Mouse (Mus musculus) lung, embryonic 16.5 days (tissue): ENCODE measurements around the gene Adgrl3. TPM values are rescaled to one million over a fixed set of nuclear protein-coding genes. Genes with fewer than 3 reads are reported as not detected.

Experiments used
- ATAC-seq: fragments of 200-750 bp; cut with Nextera tagmentation; 2 replicates; pipeline ENCODE4 v1.8.0; 2017; ENCODE audit warnings: low read depth, mild to moderate bottlenecking, moderate library complexity
- H3K27ac ChIP-seq: fragments of 300-500 bp; sonication (generic); 2 replicates; pipeline ENCODE4 v1.5.1; 2014; ENCODE audit warnings: mild to moderate bottlenecking, control low read depth, low read length
- H3K27me3 ChIP-seq: fragments of 300-500 bp; sonication (generic); 2 replicates; pipeline ENCODE4 v1.6.1; 2014; ENCODE audit warnings: low read depth, low read length, mixed read lengths; ENCODE audit not compliant: control insufficient read depth, insufficient read depth
- H3K36me3 ChIP-seq: fragments of 300-500 bp; sonication (generic); 2 replicates; pipeline ENCODE4 v1.6.1; 2014; ENCODE audit warnings: low read length; ENCODE audit not compliant: control insufficient read depth, insufficient read depth
- H3K4me1 ChIP-seq: fragments of 300-500 bp; sonication (generic); replicated peaks from 2 replicates; pipeline ENCODE4 v1.6.1; 2014; ENCODE audit warnings: low read length, mixed read lengths; ENCODE audit not compliant: control insufficient read depth, insufficient read depth
- H3K4me2 ChIP-seq: fragments of 300-500 bp; sonication (generic); 2 replicates; pipeline ENCODE4 v1.6.1; 2014; ENCODE audit warnings: low read depth, low read length, control low read depth
- H3K4me3 ChIP-seq: fragments of 300-500 bp; sonication (generic); 2 replicates; pipeline ENCODE4 v1.5.1; 2014; ENCODE audit warnings: mild to moderate bottlenecking, low read length, control low read depth
- H3K9ac ChIP-seq: fragments of 300-500 bp; sonication (generic); 2 replicates; pipeline ENCODE4 v1.6.1; 2014; ENCODE audit warnings: low read length, control low read depth
- H3K9me3 ChIP-seq: fragments of 300-500 bp; sonication (generic); 2 replicates; pipeline ENCODE4 v1.6.1; 2016; ENCODE audit warnings: low read length; ENCODE audit not compliant: control insufficient read depth
- WGBS: fragments of 180-500 bp; shearing (Covaris S2); extraction: QIAGEN DNeasy Blood & Tissue Kit; methylation state at CpG from one replicate; pipeline ENCODE4 v1.1.7; 2014; 5-methylcytosine and 5-hydroxymethylcytosine counted together
- polyA plus RNA-seq: library from polyadenylated mRNA; unstranded; fragments of >200 nt; fragmentation: Nextera tagmentation; extraction: Ambion mirVana; gene quantifications from 2 replicates; pipeline ENCODE4 v1.2.1, GENCODE M21; 2015

Adgrl3 gene
- polyA plus RNA-seq, 1 experiment from 2014 or later, result 13.8 TPM

DNA sequence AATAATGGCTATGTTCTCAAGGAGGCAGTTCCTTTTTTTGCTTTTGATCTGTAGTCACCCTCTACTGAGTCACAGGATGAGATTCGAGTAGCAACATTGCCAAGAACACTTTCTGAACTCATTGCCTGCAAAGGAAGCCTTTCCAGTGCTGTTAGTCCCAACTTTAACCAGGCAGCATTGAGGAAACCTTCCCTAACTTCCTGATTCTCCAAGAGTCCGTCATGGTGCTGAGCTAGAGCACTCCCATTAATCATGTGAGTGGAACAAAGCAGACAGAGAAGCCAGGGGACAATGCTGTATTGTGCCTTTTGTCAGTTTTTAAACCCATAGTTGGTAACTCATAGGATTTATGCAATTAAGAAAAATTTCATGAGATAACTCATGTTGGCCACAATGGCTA lies 345.3 kb downstream of the Adgrl3 start:
- H3K36me3 ChIP-seq, result no peaks in the 10 kb centered on the region
- H3K27me3 ChIP-seq, result no peaks in the 10 kb centered on the region
- no peak overlapping the region for H3K27ac ChIP-seq
- no peak overlapping the region for H3K9ac ChIP-seq
- WGBS, result 53% methylated on average over 2 of the region's 2 CpGs
- no peaks in the 10 kb centered on the region for H3K9me3 ChIP-seq
- H3K4me3 ChIP-seq, result no peak overlapping the region
- H3K4me1 ChIP-seq, result no peaks in the 10 kb centered on the region
- ATAC-seq, result no peak
- H3K4me2 ChIP-seq, result no peak overlapping the region

DNA sequence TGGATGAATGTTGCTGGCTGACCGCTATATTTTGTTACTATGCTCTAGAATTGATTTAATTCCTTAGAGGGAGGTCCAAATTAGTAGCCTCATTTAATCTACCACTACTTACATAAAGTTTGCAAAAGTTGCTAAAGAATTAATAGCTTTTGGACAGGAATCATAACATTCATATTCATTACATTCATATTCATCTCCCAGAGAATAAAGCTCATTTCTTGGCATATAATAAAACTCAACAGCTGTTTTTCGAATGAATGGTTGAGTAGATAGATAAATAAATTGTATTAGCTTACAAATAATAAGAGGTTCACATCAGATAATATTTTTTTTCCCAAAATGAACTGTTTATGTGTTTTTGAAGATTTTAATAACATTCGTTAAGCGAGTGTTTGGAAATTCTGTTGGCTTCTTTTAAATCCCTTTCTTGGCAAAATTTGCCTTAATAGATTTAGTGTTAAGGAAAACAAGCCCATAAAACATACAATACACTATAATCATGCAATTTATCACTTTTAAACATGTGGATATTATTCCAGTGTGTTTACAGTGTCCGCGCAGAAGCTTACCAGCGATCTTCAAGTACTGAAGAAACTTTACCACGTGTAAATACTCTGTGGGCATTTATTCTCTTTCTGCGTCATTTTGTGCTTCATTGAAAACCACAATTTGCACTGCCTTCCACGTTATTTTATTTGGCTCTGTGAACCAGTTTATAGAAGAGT lies 350.4 kb downstream of the Adgrl3 start:
- Histone ChIP-seq H3K27ac (no peak overlapping the region), H3K4me3 (no peak overlapping the region), H3K9ac (no peak overlapping the region), H3K4me1 (no peaks in the 10 kb centered on the region), H3K36me3 (no peaks in the 10 kb centered on the region), H3K27me3 (no peaks in the 10 kb centered on the region), H3K9me3 (no peaks in the 10 kb centered on the region), H3K4me2 (no peak overlapping the region)
- peak; percentile 89 for ATAC-seq
- 48% methylated on average over 10 of the region's 10 CpGs for WGBS

DNA sequence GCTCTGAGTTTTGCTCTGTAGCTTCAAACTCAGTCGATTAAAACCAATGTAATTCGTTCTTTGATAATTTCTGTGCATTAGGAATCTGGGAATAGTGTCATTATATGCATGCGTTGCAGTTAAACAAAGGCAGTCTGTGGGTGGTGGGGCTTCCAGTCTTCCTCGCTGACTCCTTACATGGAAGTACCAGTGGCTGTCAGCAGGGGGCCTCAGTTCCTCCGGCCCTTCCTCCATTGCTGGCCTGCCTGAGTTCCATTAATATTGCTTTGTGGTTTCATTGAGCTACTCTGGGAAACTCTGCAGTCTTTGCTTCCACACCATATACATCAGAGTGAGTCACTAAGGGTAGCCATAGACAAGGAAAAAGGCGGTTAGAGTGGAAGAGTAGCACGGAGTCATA lies 356.1 kb downstream of the Adgrl3 start:
- Histone ChIP-seq H3K4me3 (no peak overlapping the region), H3K4me2 (no peak overlapping the region), H3K4me1 (no peaks in the 10 kb centered on the region), H3K9ac (no peak overlapping the region), H3K27ac (no peak overlapping the region), H3K9me3 (no peaks in the 10 kb centered on the region), H3K36me3 (no peaks in the 10 kb centered on the region), H3K27me3 (no peaks in the 10 kb centered on the region)
- no peak for ATAC-seq
- WGBS, result 85% methylated on average over 7 of the region's 7 CpGs

DNA sequence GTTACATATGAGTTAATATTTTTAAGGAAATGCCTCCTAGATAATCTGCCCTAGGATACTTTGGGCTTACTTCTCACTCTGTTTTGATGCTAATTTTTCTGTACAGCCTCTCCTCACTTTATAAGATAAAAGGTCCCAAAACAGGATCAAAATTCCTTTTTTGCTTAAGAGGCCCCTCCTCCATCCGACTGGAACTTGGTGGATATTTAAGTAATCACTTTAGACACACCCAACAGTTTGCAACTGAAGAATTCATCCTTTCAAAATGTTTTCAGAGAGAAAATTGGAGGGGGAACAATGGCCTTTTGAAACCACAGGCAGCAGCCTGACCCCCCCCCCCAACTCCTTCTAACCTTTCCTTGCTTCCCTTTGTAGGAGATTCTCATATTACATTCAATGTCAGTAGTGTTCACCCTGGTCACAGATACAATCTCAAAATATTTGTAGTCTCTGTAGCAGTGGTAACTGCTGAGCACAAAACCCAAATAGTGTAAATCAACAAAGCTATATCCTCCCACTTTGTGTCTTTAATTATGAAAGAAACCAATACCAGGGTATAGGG lies 385.7 kb downstream of the Adgrl3 start:
- WGBS, result 50% methylated on average over 1 of the region's 1 CpGs

DNA sequence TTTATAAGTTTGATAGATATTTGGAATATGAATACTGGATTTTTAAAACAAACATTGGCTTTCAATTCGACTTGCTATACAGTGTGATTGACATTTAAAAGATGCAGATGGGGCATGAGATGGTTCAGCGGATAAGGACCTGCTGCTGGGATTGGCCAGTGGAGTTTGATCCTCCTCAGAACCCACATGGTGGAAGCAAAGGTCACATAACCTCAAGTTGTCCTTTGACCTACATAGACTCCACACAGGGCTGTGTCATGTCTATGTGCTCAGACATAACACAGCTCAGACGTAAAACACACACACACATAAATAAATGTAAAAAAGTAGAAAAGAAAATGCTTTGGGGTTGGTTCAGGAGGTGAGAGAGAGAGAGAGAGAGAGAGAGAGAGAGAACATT lies 397.4 kb downstream of the Adgrl3 start:
- 58% methylated on average over 3 of the region's 3 CpGs for WGBS
- H3K4me1 ChIP-seq, result no peaks in the 10 kb centered on the region
- ATAC-seq, result no peak

More for the DNA sequence above, 385.7 kb downstream of the Adgrl3 start:
- no peak overlapping the region for H3K4me2 ChIP-seq
- no peaks in the 10 kb centered on the region for H3K4me1 ChIP-seq
- H3K9ac ChIP-seq, result no peak overlapping the region
- no peak overlapping the region for H3K27ac ChIP-seq
- H3K4me3 ChIP-seq, result no peak overlapping the region
- no peak for ATAC-seq
- H3K9me3 ChIP-seq, result no peaks in the 10 kb centered on the region
- no peaks in the 10 kb centered on the region for H3K27me3 ChIP-seq
- H3K36me3 ChIP-seq, result no peaks in the 10 kb centered on the region

DNA sequence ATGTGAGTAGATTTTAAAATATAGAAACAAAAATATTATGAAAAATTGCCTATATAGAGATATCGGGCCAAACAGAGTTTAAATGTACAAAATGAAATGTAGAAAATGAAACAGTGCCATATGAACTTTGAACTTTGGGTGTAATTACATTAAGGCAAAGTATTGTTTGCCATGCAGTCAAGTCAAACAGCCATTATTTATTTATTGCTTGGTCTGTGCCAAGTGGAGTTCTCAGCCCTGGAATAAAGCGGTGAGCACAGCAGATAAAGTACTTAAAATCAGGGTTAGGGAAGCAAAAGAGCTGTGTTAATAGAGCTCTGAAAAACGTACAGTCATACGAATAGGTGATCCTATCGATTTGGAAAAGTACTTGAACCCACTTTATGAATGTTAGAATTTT lies 407.5 kb downstream of the Adgrl3 start:
- Histone ChIP-seq H3K9me3 (no peaks in the 10 kb centered on the region), H3K4me3 (no peak overlapping the region), H3K27ac (no peak overlapping the region), H3K36me3 (no peaks in the 10 kb centered on the region), H3K4me2 (no peak overlapping the region), H3K27me3 (no peaks in the 10 kb centered on the region), H3K9ac (no peak overlapping the region), H3K4me1 (no peaks in the 10 kb centered on the region)
- WGBS, result 27% methylated on average over 5 of the region's 5 CpGs
- ATAC-seq, result 0 out of 2 replicates have a peak, but pooled peaks have one; percentile 36

More for the DNA sequence above, 397.4 kb downstream of the Adgrl3 start:
- no peaks in the 10 kb centered on the region for H3K36me3 ChIP-seq
- no peaks in the 10 kb centered on the region for H3K9me3 ChIP-seq
- no peak overlapping the region for H3K4me2 ChIP-seq
- no peak overlapping the region for H3K4me3 ChIP-seq
- H3K9ac ChIP-seq, result no peak overlapping the region
- H3K27ac ChIP-seq, result no peak overlapping the region
- no peaks in the 10 kb centered on the region for H3K27me3 ChIP-seq

DNA sequence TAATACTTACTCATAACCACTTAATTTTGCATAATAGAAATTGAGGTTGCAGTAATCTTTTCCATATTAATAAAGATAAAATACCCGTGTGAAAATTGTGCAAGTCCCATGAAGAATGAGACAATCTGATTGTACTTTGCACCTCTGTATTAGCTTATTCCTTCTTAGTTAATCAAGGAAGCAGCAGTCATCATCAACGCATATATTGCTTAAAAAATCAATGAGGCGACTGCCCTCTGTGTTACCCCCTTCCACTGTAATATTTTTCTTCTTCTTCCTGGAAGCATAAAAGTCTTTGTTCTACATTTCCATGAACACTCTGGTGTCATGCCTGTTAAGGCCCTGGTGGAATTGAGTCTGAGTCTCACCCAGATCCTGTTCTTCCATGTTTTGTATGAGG lies 416.4 kb downstream of the Adgrl3 start:
- Histone ChIP-seq H3K4me1 (no peaks in the 10 kb centered on the region), H3K9me3 (peaks cover 5% of the 10 kb centered on the region; the same call in 1 of the 2 replicates), H3K36me3 (0 out of 2 replicates have a peak, but pooled peaks cover 3% of the 10 kb centered on the region), H3K9ac (no peak overlapping the region), H3K27ac (no peak overlapping the region), H3K27me3 (no peaks in the 10 kb centered on the region), H3K4me3 (no peak overlapping the region), H3K4me2 (no peak overlapping the region)
- whole genome bisulfite sequencing, result 83% methylated on average over 3 of the region's 3 CpGs
- ATAC-seq, result no peak

DNA sequence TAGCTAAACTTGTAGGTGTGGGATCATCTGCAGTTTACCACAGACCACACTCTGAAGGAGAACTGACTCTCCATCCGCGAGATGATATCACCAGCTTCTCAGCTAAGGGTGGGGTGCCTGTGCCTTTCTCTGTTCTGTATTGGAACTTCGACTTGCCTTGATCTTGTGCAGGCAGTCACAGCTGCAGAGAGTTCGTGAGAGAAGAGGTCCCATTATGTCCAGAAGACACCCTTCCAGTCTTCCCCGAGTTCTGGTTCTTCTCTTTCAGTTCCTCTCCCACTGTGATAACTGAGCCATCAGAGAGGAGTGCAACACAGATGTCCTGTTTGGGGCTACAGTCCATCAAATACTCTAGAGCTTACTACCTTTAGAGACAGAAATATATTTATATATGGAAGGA lies 422.2 kb downstream of the Adgrl3 start:
- WGBS, result 83% methylated on average over 5 of the region's 5 CpGs
- Histone ChIP-seq H3K4me3 (no peak overlapping the region), H3K4me1 (no peaks in the 10 kb centered on the region), H3K9me3 (peaks cover 5% of the 10 kb centered on the region; the same call in 1 of the 2 replicates), H3K9ac (no peak overlapping the region), H3K27me3 (no peaks in the 10 kb centered on the region), H3K4me2 (no peak overlapping the region), H3K36me3 (0 out of 2 replicates have a peak, but pooled peaks cover 3% of the 10 kb centered on the region), H3K27ac (no peak overlapping the region)
- ATAC-seq, result no peak

DNA sequence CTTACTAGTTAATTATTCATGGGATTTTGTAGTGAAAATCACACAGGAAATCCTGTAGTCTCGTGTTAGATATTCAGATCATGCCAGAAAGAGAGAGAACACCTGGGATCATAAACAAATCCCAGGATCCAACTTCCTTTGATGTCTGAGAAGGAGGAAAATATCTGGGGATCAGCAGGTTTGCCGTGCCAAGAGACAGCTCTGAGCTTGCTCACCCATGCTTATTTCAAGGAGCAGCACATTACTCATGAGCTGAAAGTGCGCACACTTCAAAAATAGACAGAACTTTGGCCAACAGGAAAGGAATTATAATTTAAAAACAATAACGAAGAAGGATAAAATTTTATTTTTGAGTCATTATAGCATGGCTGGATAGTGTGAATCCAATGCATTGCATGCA lies 446.0 kb downstream of the Adgrl3 start:
- H3K9me3 ChIP-seq, result no peaks in the 10 kb centered on the region
- WGBS, result 37% methylated on average over 4 of the region's 4 CpGs
- H3K27ac ChIP-seq, result no peak overlapping the region
- H3K36me3 ChIP-seq, result no peaks in the 10 kb centered on the region
- no peak overlapping the region for H3K9ac ChIP-seq
- no peak for ATAC-seq
- H3K4me2 ChIP-seq, result no peak overlapping the region
- H3K27me3 ChIP-seq, result no peaks in the 10 kb centered on the region
- no peaks in the 10 kb centered on the region for H3K4me1 ChIP-seq
- H3K4me3 ChIP-seq, result no peak overlapping the region
